Mouse (Mus musculus) kidney, adult 10 weeks (tissue): ENCODE measurements around the gene Prl8a2. TPM values are rescaled to one million over a fixed set of nuclear protein-coding genes. Genes with fewer than 3 reads are reported as not detected.

Source experiments
- polyA plus RNA-seq: library from polyadenylated mRNA; stranded (reverse); fragments of 350-450 nt; fragmentation: Illumina TruSeq; extraction: RNeasy Lipid Tissue Mini Kit (QIAGEN cat#74804); gene quantifications from one replicate; pipeline ENCODE4 v1.2.3, GENCODE M21; 2014; ENCODE audit warnings: low read depth, low replicate concordance

Gene Prl8a2
- not detected for polyA plus RNA-seq

GRCm38 (mm10) chr13:27345373-27345772 lies at the start of gene Prl8a2:
Prl8a2 (plus strand) TSS chr13:27345673.

GRCm38 (mm10) chr13:27312334-27313225 lies 32.9 kb upstream of the Prl8a2 start, which contains the start of gene Prl6a1:
Prl6a1 (plus strand) TSS chr13:27312627.

GRCm38 (mm10) chr13:27390746-27391145 lies 45.3 kb downstream of the Prl8a2 start, which contains the start of gene Prl2b1:
Prl2b1 (minus strand) TSS chr13:27390846.

Other genes with a start within 250 kb of the Prl8a2 start
- gene Prl3d2, start 224.0 kb upstream of the Prl8a2 start, polyA plus RNA-seq: not detected
- gene Prl3d3, start 188.9 kb upstream of the Prl8a2 start, polyA plus RNA-seq: not detected
- not detected for gene Prl3c1, start 149.0 kb upstream of the Prl8a2 start, polyA plus RNA-seq
- not detected for gene Prl3b1, start 103.8 kb upstream of the Prl8a2 start, polyA plus RNA-seq
- gene Prl3a1, start 86.2 kb upstream of the Prl8a2 start, polyA plus RNA-seq: not detected
- gene Prl6a1, start 33.0 kb upstream of the Prl8a2 start, polyA plus RNA-seq: not detected
- gene Prl2b1, start 45.2 kb downstream of the Prl8a2 start, polyA plus RNA-seq: not detected
- not detected for gene Prl8a6, start 93.0 kb downstream of the Prl8a2 start, polyA plus RNA-seq
- gene Prl8a8, start 167.5 kb downstream of the Prl8a2 start, polyA plus RNA-seq: not detected
- gene Prl8a9, start 218.9 kb downstream of the Prl8a2 start, polyA plus RNA-seq: not detected
- not detected for gene Prl8a1, start 236.5 kb downstream of the Prl8a2 start, polyA plus RNA-seq